Mouse (Mus musculus): ENCODE data around the gene Lrrc56. TPM values are rescaled to one million over a fixed set of nuclear protein-coding genes. Genes with fewer than 3 reads are reported as not detected.

Gene Lrrc56
- polyA plus RNA-seq (2021; fragmentation: Nextera tagmentation): 3.0 and 3.7 TPM in 2 replicates
- long read RNA-seq, experiment 1, partial matches to known transcripts: 2 of 9 reads
- long read RNA-seq, experiment 1, other reads (novel, unspliced or antisense): 6 of 9 reads
- long read RNA-seq, experiment 2, partial matches to known transcripts: 2 of 19 reads
- long read RNA-seq, experiment 2, other reads (novel, unspliced or antisense): 12 of 19 reads

GRCm38 (mm10) chr7:141193948-141194347, at the start of gene Lrrc56, which contains the start of gene Hras:
TSS of gene Lrrc56 (plus strand) at chr7:141194157.
TSS of gene Hras (minus strand) at chr7:141194005.

GRCm38 (mm10) chr7:141172116-141173006, 21.6 kb upstream of the Lrrc56 start, which contains the start of gene Rnh1:
TSS of gene Rnh1 (minus strand) at chr7:141172857.

GRCm38 (mm10) chr7:141213605-141214235, 19.8 kb downstream of the Lrrc56 start, which contains the start of gene Lmntd2:
TSS of gene Lmntd2 (minus strand) at chr7:141214080.

GRCm38 (mm10) chr7:141215101-141215879, 21.3 kb downstream of the Lrrc56 start, which contains the start of gene Rassf7:
TSS of gene Rassf7 (plus strand) at chr7:141215860.

GRCm38 (mm10) chr7:141228279-141229067, 34.5 kb downstream of the Lrrc56 start, which contains the start of gene Phrf1:
TSS of gene Phrf1 (plus strand) at chr7:141228784.

Small RNA genes within 50 kb of the gene (microRNA-seq; reads per million reads assigned to microRNA genes)
- gene Mir210: 164 reads per million, percentile 63 among the genes with 10 or more reads in this experiment

Other genes with a start within 250 kb of the Lrrc56 start
- gene Ifitm5, start 243.9 kb upstream of the Lrrc56 start, polyA plus RNA-seq (2021; fragmentation: Nextera tagmentation): not detected in 2 replicates
- gene Gm45717, start 238.2 kb upstream of the Lrrc56 start, polyA plus RNA-seq (2021; fragmentation: Nextera tagmentation): not detected in 2 replicates
- gene Ifitm2, start 238.2 kb upstream of the Lrrc56 start, polyA plus RNA-seq (2021; fragmentation: Nextera tagmentation): 51.2 and 53.5 TPM in 2 replicates
- gene Ifitm1, start 226.9 kb upstream of the Lrrc56 start, polyA plus RNA-seq (2021; fragmentation: Nextera tagmentation): 4.4 and 5.5 TPM in 2 replicates
- 59.4 and 78.8 TPM in 2 replicates for gene Ifitm3, start 183.4 kb upstream of the Lrrc56 start, polyA plus RNA-seq (2021; fragmentation: Nextera tagmentation)
- 0.31 TPM in 1 of 2 replicates, not detected in the other for gene Ifitm6, start 176.2 kb upstream of the Lrrc56 start, polyA plus RNA-seq (2021; fragmentation: Nextera tagmentation)
- not detected in 2 replicates for gene Gm17387, start 165.0 kb upstream of the Lrrc56 start, polyA plus RNA-seq (2021; fragmentation: Nextera tagmentation)
- 16.5 and 19.8 TPM in 2 replicates for gene B4galnt4, start 133.1 kb upstream of the Lrrc56 start, polyA plus RNA-seq (2021; fragmentation: Nextera tagmentation)
- gene Pkp3, start 115.9 kb upstream of the Lrrc56 start, polyA plus RNA-seq (2021; fragmentation: Nextera tagmentation): 0.25 and 0.46 TPM in 2 replicates
- gene Sigirr, start 93.6 kb upstream of the Lrrc56 start, polyA plus RNA-seq (2021; fragmentation: Nextera tagmentation): 1.5 and 1.6 TPM in 2 replicates
- gene Ano9, start 76.4 kb upstream of the Lrrc56 start, polyA plus RNA-seq (2021; fragmentation: Nextera tagmentation): 0.04 TPM in 1 of 2 replicates, not detected in the other
- gene Ptdss2, start 71.8 kb upstream of the Lrrc56 start, polyA plus RNA-seq (2021; fragmentation: Nextera tagmentation): 38.2 and 41.7 TPM in 2 replicates
- gene Rnh1, start 21.3 kb upstream of the Lrrc56 start, polyA plus RNA-seq (2021; fragmentation: Nextera tagmentation): 64.0 and 68.9 TPM in 2 replicates
- 44.0 and 48.3 TPM in 2 replicates for gene Hras, start 152 bp upstream of the Lrrc56 start, polyA plus RNA-seq (2021; fragmentation: Nextera tagmentation)
- gene Lmntd2, start 19.9 kb downstream of the Lrrc56 start, polyA plus RNA-seq (2021; fragmentation: Nextera tagmentation): 0.19 TPM in 1 of 2 replicates, not detected in the other
- 2.4 and 2.5 TPM in 2 replicates for gene Rassf7, start 21.7 kb downstream of the Lrrc56 start, polyA plus RNA-seq (2021; fragmentation: Nextera tagmentation)
- gene Phrf1, start 34.6 kb downstream of the Lrrc56 start, polyA plus RNA-seq (2021; fragmentation: Nextera tagmentation): 21.3 and 23.3 TPM in 2 replicates
- gene Irf7, start 72.3 kb downstream of the Lrrc56 start, polyA plus RNA-seq (2021; fragmentation: Nextera tagmentation): 2.7 TPM in 2 replicates
- 0.06 TPM in 1 of 2 replicates, not detected in the other for gene Cdhr5, start 82.6 kb downstream of the Lrrc56 start, polyA plus RNA-seq (2021; fragmentation: Nextera tagmentation)
- 0.67 and 0.82 TPM in 2 replicates for gene Sct, start 85.0 kb downstream of the Lrrc56 start, polyA plus RNA-seq (2021; fragmentation: Nextera tagmentation)
- gene Drd4, start 97.8 kb downstream of the Lrrc56 start, polyA plus RNA-seq (2021; fragmentation: Nextera tagmentation): 0.09 and 0.15 TPM in 2 replicates
- 65.4 and 72.8 TPM in 2 replicates for gene Deaf1, start 133.5 kb downstream of the Lrrc56 start, polyA plus RNA-seq (2021; fragmentation: Nextera tagmentation)
- gene Tmem80, start 133.6 kb downstream of the Lrrc56 start, polyA plus RNA-seq (2021; fragmentation: Nextera tagmentation): 32.9 and 33.3 TPM in 2 replicates
- 2.8 and 5.0 TPM in 2 replicates for gene Eps8l2, start 144.7 kb downstream of the Lrrc56 start, polyA plus RNA-seq (2021; fragmentation: Nextera tagmentation)
- 301 and 321 TPM in 2 replicates for gene Taldo1, start 198.0 kb downstream of the Lrrc56 start, polyA plus RNA-seq (2021; fragmentation: Nextera tagmentation)
- 46.9 and 50.3 TPM in 2 replicates for gene Gatd1, start 220.0 kb downstream of the Lrrc56 start, polyA plus RNA-seq (2021; fragmentation: Nextera tagmentation)
- gene Cend1, start 235.3 kb downstream of the Lrrc56 start, polyA plus RNA-seq (2021; fragmentation: Nextera tagmentation): 138 and 162 TPM in 2 replicates
- 111 and 136 TPM in 2 replicates for gene Slc25a22, start 243.7 kb downstream of the Lrrc56 start, polyA plus RNA-seq (2021; fragmentation: Nextera tagmentation)
- 0.33 and 0.48 TPM in 2 replicates for gene Pidd1, start 249.9 kb downstream of the Lrrc56 start, polyA plus RNA-seq (2021; fragmentation: Nextera tagmentation)

All from layer of hippocampus, adult 6 months (tissue).